Mouse (Mus musculus): ENCODE data around the gene Chchd2.
A peak's percentile ranks its signal among the peaks of the same experiment; 100 is the strongest.
"Not testable (repeated sequence)": the region's sequence is repeated elsewhere in the genome, so short reads cannot be mapped to it uniquely, and the experiment has no call there.

The Chchd2 gene

DNA sequence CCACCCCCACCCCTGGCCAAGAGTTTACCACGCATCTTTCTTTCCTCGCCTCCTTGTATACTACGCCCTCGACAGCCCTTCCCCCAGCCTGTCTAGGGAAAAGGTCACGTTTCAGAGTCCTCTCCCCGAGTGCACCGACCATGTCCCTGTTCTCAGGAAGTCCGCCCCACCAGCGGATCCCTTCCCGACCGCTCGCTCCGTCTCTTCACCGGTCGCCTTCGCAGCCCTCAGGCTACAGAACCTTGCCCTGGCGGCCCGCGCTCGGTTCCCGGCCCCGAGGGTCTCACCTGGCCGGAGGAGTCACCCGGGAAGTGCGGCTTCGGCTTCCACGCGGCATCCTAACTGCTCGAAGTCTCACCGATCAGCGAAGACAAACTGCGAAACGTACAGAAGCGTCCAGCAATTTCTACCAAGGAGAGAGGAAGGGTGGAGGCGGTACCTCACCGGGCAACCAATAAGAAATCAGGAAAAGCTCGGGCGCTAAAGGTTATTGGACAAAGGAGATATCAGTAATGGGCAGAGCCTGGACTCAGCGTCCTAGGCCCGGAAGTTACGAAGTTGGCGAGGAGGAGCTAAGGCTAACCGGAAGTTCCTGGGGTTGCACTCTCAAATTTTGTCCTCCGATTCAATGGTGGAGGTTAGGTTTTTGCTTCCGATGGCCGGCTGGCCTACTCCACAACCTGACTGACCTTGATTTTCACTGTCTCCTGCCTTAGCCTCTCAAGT, at the start of gene Chchd2:
TSS of gene Chchd2 (minus strand) at position 560 of the 726 bp plus-strand sequence.
- peak; percentile 99 for DNase-seq (ENCODE audit: low spot score)

DNA sequence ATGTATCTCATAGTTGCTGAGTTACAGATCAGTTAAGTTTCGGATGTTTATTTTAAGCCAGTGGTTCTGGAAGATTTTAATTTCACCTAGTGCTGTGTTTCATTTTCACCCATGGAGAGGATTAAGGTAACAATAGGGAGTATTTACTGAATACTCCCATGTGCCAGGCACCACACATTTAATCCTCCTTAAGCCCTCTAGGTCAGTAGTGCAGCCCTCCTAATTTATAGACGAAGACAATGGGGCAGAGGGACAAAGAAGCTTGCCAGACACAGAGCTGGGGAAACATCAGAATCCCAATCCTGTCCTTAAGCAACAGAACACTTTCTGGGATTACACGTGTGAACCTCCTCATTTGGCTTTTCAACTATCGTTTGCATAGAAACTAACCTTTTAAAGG, 49.7 kb upstream of the Chchd2 start:
- no peak for DNase-seq (ENCODE audit: low spot score)

DNA sequence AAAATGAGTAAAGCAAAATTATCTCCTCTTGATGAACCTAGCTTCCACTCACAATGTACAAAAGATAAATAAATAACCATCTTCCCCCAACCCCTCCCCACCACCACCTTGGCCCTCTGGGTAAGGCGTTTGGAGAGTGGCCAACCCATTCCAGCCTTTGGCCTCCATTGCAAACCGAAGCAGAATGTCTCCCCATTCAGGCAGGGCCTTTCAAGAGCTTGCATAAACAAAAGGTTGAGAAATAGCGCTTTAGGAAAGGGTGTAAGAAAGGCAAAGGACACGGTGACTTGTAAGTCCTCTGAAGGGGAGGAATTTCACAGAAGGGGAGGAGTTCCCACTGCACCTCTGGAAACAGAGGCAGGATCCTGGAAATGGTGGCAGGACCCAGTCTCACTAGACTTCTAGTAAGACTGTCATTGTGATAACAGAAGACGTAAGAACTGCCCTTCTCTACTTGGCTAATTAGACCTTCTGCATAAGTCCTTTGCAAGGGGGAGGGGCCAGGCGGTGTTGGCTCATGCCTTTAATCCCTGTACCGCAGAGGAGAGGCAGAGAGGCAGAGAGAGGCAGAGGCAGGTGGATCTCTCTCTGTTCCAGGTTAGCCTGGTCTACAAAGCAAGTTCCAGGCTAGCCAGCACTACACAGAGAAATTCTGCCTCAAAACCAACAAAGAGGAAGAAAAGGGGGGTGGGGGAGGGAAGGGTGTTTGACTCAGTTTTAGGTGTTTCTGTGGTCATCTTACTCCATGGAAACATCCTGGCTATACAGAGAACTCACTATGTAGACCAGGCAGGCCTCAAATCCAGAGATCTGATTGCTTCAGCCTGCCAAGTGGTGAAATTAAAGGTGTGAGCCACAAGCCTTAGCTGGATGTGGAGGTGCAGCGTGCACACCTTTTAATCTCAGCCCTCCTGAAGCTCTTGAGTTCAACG, 42.9 kb upstream of the Chchd2 start:
- peak; percentile 25 for DNase-seq (ENCODE audit: low spot score)

DNA sequence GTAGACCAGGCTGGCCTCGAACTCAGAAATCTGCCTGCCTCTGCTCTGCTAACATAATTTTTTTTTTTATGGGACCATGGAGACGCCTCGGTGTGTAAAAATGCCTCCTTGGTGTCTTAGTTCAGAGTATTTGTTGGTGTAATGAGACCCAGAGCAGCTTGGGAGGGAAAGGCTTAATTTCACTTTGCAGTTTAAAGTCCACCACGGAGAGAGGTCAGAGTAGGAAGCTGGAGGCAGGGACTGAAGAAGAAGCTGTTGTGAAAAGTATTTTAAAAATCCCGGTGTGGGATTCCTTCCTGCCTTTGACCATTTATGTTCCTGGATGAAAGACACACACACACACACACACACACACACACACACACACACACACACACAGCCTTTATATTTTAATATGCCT, 38.7 kb upstream of the Chchd2 start:
- DNase-seq (ENCODE audit: low spot score) = no peak

DNA sequence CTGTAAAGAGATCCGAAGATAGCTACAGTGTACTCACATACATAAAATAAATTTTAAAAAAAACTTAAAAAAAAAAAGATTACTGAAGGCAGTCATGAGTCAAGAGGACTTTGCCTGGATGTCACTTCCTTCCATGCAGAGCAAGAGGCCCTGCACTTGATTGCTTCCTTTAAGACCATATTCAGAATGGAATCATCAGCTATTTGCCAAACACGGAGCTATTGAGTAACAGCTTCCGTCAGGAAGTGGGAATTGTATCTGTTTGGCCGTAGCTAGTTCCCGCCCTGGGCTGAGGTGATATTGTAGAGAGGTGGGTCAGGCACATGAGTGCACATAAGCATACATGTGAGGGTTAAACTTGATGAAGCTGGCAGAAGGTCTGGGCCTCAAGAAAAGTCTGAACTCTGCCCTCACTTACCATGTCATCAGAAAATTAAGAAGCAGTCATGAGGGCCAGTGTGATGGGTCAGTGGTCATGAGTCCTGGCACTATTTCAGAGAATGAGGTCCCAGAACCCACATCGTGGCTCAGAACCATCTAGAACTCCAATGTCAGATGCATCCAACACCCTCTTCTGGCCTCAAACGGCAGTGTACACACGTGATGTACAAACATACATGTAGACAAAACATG, 37.7 kb upstream of the Chchd2 start:
- DNase-seq (ENCODE audit: low spot score) = no peak

DNA sequence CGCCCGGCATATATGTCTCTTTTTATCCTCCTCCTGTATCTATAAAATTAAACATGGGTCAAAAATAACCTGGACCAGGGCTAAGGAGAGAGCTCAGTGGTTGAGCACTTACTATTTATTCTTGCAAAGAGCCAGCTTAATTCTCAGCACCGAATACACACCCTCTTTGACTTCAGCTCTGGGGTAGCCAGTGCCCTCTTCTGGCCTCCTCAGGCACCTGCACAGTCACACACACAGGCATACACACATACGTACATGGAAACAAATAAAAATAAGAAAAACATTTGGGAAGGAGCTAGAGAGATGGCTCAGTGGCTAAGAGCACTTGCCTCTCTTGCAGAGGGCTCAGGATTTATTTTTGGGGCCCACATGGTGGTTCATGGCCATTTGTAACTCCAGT, 34.7 kb upstream of the Chchd2 start:
- DNase-seq (ENCODE audit: low spot score) = no peak

DNA sequence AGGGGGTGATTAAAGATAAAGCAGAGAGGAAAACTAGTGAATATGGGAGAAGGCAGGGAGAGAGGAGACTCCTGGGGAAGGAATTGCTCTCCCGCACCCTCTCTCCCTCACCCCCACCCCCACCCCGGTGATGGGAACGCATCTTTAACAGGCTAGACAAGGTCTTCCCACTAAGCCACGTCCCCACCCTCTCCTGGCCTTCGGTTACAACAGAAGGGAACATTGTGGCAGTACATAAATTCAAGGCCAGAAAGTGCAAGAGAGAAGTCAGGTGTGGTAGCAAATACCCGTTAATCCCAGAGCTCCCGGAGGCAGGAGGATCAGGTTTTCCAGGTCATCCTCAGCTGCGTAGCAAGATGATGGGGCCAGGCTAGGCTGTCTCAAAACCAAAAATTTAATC, 32.0 kb upstream of the Chchd2 start:
- DNase-seq (ENCODE audit: low spot score) = no peak

DNA sequence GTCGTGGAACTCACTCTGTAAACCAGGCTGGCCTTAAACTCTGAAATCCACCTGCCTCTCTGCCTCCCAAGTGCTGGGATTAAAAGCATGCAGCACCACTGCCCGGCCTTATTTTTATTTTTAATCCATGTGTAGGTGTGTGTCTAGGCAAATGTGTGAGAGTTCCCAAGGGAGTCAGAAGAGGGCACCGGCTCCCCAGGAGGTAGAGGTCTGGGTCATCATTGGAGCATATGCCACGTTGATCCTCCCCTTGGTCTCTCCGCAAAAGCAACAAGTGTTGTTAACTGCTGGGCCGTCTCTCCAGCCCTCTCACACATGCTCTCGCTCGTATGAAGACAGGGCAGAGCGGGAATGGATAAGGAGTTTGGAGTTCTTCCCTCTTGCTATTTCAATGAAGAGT, 31.5 kb upstream of the Chchd2 start:
- no peak for DNase-seq (ENCODE audit: low spot score)

DNA sequence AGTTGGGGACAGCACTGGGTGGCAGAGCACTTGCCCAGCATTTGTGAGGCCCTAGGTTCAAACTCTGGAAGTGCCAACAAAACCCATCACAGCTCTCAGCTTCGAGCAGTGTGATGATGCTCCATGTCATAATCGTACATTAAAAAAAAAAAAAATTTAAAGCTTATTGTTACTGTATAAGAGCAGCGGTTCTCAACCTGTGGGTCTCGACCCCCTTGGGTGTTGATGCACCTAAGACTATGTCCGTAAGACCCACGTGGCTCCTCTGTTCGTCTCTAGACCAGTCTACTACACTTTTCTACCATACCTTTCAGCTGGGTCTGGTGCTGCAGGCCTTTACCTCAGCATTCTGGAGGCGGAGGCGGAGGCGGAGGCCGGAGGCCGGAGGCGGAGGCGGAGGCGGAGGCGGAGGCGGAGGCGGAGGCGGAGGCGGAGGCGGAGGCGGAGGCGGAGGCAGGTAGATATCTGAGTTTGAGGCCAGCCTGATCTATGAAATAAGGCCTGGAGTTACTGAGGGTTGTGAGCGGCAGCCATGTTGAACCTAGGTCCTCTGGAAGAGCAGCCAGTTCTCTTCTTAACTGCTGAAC, 30.9 kb upstream of the Chchd2 start:
- no peak for DNase-seq (ENCODE audit: low spot score)

DNA sequence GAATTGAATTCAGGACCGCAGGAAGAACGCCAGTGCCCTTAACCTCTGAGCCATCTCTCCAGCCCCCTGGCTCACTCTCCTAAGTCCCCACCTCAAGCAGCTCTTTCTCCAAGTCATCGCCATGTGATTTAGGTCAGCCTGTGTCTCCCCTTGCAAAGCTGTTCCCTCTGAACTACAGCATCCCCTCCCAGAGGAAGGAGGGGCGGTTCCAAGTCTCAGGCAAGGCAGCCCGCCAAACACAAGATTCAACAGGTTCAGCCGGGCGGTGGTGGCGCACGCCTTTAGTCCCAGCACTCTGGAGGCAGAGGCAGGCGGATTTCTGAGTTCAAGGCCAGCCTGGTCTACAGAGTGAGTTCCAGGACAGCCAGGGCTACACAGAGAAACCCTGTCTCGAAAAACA, 28.2 kb upstream of the Chchd2 start:
- not testable (repeated sequence) for DNase-seq (ENCODE audit: low spot score)

DNA sequence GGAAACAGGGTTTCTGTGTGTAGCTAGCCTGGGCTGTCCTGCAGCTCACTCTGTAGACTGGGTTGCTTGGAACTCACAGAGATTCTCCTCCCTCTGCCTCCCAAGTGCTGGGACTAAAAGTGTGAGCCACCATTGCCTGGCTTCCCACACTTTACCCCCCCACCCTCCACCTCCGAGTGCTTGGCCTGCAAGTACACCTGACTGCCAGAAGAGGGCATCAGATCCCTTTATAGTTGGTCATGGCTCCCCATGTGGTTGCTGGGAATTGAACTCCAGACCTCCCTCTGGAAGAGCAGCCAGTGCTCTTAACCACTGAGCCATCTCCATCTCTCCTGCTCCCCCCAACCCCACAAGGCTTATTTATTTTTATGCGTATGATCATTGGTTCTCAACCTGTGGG, 26.8 kb upstream of the Chchd2 start:
- DNase-seq (ENCODE audit: low spot score) = peak; percentile 46

DNA sequence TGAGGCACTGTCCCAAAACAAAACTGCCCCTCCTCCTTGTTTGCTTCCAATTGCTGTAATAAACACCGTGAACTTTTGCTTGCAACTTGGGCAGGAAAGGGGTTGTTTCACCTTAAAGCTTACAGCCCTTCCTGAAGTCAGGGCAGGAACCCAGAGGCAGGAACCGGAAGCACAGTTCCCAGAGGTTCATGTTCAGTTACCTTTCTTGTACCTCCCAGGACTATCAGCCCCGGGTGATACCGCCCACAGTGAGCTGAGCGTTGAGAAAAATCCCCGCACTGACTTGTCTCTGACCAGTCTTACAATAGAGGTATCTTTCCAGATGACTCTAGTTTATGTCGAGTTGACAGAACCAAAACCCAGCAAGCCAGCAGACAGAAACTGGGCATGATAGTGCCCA, 22.3 kb upstream of the Chchd2 start:
- DNase-seq (ENCODE audit: low spot score) = no peak

DNA sequence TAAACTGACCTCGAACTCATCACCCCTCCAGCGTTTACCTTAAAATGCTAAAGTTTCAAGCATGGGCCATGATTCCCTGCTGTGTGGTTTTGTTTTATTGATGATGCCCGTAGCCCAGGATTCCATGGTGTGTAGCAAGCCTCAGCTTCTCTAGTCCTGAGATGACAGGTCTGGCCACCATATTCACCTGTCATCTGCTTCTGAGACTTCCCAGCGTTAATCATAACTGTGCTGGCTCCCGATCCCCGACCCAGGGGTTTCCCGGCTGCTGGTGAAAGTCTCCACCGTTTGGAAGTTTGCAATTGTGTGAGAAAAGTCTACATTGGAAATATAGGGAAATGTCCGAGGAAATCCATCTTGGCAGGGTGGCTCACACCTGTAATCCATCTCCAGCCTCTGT, 21.9 kb upstream of the Chchd2 start:
- no peak for DNase-seq (ENCODE audit: low spot score)

DNA sequence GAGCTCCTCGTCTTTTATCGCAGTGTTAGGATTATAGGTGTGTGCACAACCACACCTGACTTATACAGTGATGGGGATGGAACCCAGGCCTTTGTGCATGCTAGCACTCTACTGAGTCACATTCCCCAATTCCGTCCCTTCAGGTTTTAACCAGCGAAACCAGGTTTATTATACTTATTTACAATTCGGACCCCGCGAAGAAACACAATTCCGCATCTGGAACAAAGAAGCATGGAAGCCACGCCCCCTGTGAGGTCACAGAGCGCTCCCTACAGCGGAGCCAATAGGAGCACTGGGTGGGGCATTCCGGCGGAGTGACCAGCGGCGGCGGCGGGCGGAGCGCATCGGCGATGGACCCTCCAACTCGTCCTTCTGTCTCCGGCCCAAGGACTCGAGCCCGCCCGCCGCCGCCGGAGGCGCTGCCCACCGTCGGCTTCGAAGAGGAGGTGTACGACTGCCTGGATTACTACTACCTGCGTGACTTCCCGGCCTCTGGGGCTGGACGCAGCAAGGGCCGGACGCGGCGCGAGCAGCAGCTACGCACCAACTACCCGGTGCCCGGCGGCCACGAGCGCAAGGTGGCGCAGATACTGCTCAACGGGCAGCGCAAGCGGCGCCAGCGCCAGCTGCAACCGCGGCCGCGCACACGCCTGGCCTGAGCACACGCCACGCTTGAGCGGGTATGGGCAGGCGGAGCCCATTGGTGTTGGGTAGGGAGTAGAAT, 21.1 kb upstream of the Chchd2 start, which contains the start of gene Nupr1l:
TSS of gene Nupr1l (plus strand) at position 299 of the 724 bp plus-strand sequence.
- peak; percentile 96 for DNase-seq (ENCODE audit: low spot score)

DNA sequence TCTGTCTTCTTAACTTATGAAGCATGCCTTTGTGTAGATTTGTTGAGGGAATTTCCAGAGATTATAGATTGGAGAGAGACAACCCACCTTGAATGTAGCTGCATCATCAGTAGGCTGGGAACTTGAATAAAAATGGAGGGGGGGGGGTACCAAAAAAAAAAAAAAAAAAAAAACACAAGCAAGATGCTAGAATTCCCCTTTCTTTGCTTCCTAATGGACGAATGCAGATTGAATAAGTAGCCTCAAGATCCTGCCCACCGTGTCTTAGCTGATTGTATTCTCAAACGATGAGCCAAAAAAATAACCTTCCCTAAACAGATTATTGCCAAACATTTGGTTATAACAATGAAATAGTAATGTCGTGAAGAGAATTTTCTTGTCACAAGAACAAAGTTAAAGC, 20.5 kb upstream of the Chchd2 start:
- peak; percentile 31 for DNase-seq (ENCODE audit: low spot score)

DNA sequence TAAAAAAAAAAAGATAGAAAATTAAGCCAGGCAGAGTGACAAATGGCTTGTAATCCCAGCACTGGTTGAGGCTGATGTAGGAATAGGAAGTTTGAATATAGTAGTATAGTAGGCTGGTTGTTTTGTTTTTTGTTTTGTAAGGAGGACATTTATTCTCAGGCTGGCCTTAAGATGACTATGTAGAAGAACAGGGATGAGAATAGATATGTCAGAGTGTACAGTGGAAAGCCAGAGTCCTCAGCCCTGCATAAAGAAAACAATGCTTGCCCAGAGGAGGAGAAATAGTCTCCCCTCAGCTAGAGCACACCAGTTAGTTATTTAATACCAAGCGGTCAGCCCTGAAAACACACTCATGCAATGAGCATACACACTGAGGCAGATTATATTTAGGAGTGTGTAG, 11.2 kb upstream of the Chchd2 start, which contains the start of gene Phkg1:
TSS of gene Phkg1 (minus strand) at position 101 of the 400 bp plus-strand sequence.
- no peak for DNase-seq (ENCODE audit: low spot score)

DNA sequence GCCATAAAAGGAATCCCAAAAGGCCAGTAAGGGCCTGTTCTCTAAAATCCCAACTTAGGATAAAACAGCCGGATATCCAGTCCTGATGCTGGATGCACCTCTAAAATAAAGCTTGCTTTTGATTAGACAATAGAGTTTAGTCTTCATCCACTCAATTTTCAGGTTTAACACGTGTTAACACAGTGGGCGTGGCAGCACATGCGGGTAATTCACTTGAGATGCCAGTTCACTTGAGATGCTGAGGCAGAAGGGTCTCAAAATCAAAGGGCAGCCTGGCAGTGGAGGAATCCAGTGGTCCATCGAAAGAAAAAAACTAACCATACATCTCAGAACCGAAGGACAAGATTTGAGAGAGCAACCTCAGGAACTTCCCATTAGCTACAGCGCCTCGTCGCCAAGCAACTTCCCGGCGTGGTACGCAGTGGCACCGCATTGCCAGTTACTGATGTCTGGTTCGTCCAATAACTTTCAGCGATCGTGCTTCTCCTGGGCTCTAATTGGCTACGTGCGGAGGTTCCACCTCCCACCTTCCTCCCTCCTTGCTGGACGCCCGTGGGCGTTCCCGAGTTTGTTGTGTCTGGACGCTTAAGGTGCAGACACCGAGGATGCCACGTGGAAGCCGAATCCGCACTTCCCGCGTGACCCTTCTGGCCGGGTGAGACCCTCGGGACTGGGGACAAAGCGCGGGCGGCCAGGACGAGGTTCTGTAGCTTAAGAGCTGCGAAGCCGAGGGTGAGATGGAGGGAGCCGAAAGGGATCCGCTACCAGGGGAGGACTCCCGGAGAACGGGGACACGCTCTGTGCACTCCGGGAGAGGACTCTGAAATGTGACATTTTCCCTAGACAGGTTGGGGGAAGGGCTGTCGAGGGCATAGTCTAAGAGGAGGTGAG, 8.2 kb upstream of the Chchd2 start, which contains the start of gene Zbed5:
TSS of gene Zbed5 (plus strand) at position 526 of the 891 bp plus-strand sequence.
- DNase-seq (ENCODE audit: low spot score) = peak; percentile 99

DNA sequence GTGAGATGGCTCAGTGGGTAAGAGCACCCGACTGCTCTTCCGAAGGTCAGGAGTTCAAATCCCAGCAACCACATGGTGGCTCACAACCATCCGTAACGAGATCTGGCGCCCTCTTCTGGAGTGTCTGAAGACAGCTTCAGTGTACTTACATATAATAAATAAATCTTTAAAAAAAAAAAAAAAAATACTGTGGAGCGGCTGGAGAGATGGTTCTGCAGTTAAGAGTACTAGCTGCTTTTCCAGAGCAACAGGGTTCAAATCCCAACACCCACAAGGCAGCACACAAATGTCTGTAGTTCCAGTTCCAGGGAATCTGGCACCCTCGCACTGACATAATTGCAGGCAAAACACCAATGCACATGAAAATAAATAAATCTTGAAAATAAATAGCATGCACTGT, 3.1 kb upstream of the Chchd2 start:
- DNase-seq (ENCODE audit: low spot score) = not testable (repeated sequence)

DNA sequence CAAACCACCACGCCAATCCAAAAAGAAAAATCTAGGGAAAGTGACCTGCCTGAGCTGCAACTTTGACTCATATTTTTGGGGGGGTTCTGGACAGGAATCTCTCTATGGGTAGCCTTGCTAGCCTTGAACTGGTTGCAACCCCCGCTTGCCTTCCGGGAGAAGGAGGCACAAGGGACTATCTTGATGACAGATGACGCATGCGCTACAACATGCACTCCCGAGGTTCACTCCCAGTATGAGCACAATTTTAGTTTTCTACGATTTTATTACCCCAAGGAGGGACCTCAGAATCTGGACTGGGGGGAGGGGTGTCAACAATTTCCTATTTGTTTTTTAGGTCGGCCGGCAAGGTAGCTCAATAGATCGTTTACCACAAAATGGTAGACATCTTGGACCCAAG, 999 bp downstream of the Chchd2 start:
- DNase-seq (ENCODE audit: low spot score) = peak; percentile 63

DNA sequence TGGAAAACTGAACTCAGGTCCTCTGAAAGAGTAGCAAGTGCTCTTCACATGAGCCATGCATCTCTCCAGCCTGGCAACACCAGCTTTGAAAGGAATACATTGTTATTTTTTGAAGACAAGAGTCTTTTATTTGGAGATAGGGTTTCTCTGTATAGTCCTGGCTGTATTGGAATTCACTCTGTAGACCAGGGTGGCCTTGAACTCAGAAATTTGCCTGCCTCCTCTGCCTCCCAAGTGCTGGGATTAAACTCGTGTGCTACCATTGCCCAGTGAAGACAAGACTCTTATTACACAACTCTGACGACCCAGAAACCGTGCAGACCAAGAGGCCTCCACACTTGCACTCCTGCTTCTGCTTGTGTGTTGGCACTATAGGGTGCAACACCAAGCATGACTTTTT, 7.4 kb downstream of the Chchd2 start:
- DNase-seq (ENCODE audit: low spot score) = no peak

All from MN1 (cell line).